Mouse (Mus musculus) kidney, embryonic 16.5 days (tissue): ENCODE results near the gene E2f4. TPM values are rescaled to one million over a fixed set of nuclear protein-coding genes. Genes with fewer than 3 reads are reported as not detected.

Source experiments
- ATAC-seq: fragments of 200-750 bp; cut with Nextera tagmentation; 2 replicates; pipeline ENCODE4 v1.8.0; 2017; ENCODE audit warnings: moderate TSS enrichment; ENCODE audit not compliant: low FRiP score, low TSS enrichment
- H3K27ac ChIP-seq: fragments of 300-500 bp; sonication (generic); 2 replicates; pipeline ENCODE4 v1.5.1; 2014; ENCODE audit warnings: low read length
- H3K27me3 ChIP-seq: fragments of 300-500 bp; sonication (generic); 2 replicates; pipeline ENCODE4 v1.6.1; 2014; ENCODE audit warnings: low read length, control low read depth, mixed read lengths; ENCODE audit not compliant: insufficient read depth
- H3K36me3 ChIP-seq: fragments of 300-500 bp; sonication (generic); 2 replicates; pipeline ENCODE4 v1.6.1; 2014; ENCODE audit warnings: low read length, control low read depth, mixed read lengths; ENCODE audit not compliant: insufficient read depth
- H3K4me1 ChIP-seq: fragments of 300-500 bp; sonication (generic); 2 replicates; pipeline ENCODE4 v1.6.1; 2014; ENCODE audit warnings: low read length, control low read depth, mixed read lengths; ENCODE audit not compliant: insufficient read depth
- H3K4me2 ChIP-seq: fragments of 300-500 bp; sonication (generic); replicated peaks from 2 replicates; pipeline ENCODE4 v1.6.1; 2014; ENCODE audit warnings: low read depth, low read length
- H3K4me3 ChIP-seq: fragments of 300-500 bp; sonication (generic); 2 replicates; pipeline ENCODE4 v1.5.1; 2014; ENCODE audit warnings: mild to moderate bottlenecking, low read length
- H3K9ac ChIP-seq: fragments of 300-500 bp; sonication (generic); replicated peaks from 2 replicates; pipeline ENCODE4 v1.6.1; 2014; ENCODE audit warnings: low read length
- H3K9me3 ChIP-seq: fragments of 300-500 bp; sonication (generic); 2 replicates; pipeline ENCODE4 v1.6.1; 2016; ENCODE audit warnings: low read length, control low read depth
- WGBS: fragments of 180-500 bp; shearing (Covaris S2); extraction: QIAGEN DNeasy Blood & Tissue Kit; methylation state at CpG from one replicate; pipeline ENCODE4 v1.1.7; 2014; 5-methylcytosine and 5-hydroxymethylcytosine counted together
- polyA plus RNA-seq: library from polyadenylated mRNA; unstranded; fragments of >200 nt; fragmentation: Nextera tagmentation; extraction: Ambion mirVana; gene quantifications from 2 replicates; pipeline ENCODE4 v1.2.1, GENCODE M21; 2015

The E2f4 gene
- polyA plus RNA-seq, 1 experiment from 2014 or later, result 90.1 TPM

DNA sequence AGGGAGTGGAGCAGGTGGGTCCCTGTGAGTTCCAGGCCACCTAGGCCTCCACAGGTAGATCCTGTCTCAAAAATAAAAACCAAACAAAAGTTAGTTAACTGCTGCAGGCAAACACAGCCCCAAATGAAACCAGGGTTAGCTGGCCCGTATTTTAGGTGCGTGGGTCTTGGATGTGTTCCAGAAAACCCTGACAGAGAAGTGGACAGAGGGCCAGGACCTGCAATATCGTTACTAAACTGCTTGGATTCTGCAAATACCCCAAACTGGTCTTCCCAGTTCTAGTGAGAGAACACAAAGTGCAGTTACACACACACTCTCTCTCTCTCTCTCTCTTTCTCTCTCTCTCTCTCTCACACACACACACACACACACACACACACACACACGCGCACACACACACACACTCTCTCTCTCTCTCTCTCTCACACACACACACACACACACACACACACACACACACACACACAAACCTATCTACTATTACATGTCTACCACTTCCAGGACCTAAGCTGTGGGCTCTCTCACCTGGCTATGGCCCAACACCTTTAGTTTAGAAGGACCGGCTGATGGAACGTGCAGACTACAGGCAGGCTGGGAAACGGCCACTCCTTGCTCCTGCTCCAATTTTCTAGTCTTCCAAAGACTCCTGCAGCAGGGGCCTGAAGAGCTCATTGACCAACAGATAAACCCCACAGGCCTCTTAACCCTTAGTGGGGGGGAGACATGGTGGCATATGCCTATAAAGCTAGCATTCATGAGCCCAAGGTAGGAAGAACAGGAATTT lies 46.5 kb downstream of the E2f4 start:
- H3K9ac ChIP-seq, result no peak overlapping the region
- 53% methylated on average over 6 of the region's 8 CpGs for WGBS
- H3K36me3 ChIP-seq, result no peaks in the 10 kb centered on the region
- no peak overlapping the region for H3K4me2 ChIP-seq
- no peaks in the 10 kb centered on the region for H3K9me3 ChIP-seq
- H3K4me1 ChIP-seq, result peaks cover 46% of the 10 kb centered on the region
- no peaks in the 10 kb centered on the region for H3K27me3 ChIP-seq
- no peak for ATAC-seq
- H3K27ac ChIP-seq, result no peak overlapping the region; the same call in 1 of the 2 replicates
- H3K4me3 ChIP-seq, result no peak overlapping the region

DNA sequence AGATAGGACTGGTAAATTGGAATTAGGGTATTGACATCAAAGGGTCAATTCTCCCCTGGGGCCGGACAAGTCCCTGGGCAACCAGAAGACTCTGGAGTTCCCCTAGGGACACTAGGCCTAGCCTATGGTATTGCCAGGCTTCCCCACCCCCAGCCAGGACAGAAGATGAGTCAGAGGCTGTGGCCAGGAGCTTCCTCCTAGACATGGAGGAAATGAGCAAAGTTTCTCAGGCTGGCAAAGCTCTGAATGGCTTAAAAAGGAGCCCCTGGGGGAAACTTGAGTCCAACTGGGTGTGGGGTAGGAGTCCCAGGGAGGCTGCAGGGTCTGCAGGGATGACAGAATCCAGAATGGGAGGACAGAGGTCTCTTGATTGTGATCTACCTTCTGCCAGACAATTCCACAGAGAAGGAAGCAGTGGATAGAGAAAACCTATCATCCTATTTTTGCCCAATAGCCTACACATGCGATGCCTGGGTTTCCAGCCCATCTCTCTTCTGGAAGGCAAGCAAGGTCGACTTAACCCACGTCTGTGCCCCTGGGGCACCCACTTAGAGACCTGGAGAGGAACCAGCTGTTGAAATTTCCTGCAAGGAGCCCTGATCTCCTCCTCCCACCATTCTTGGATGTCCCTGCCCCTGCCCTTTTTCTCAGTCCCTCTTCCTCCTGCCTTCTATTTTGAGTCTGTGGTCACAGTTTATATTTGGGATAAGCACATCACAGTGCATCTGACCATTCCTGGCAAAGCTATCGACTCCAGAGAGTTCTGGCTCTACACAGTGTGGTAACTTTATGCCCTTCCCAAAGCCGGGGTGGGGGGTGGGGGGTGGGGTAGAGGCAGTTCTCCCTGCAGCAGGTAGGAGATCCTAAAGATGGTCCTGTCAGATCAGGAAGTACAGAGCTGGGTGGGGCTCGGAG lies 47.9 kb downstream of the E2f4 start:
- no peak overlapping the region for H3K9ac ChIP-seq
- peak overlapping the region; percentile 98 for H3K4me2 ChIP-seq
- no peaks in the 10 kb centered on the region for H3K9me3 ChIP-seq
- ATAC-seq, result no peak
- H3K4me3 ChIP-seq, result no peak overlapping the region
- WGBS, result 34% methylated on average over 7 of the region's 7 CpGs
- H3K36me3 ChIP-seq, result no peaks in the 10 kb centered on the region
- peaks cover 48% of the 10 kb centered on the region for H3K4me1 ChIP-seq
- no peak overlapping the region; the same call in 1 of the 2 replicates for H3K27ac ChIP-seq
- peaks cover 2% of the 10 kb centered on the region; the same call in 1 of the 2 replicates for H3K27me3 ChIP-seq

GRCm38 (mm10) chr8:105346611-105347427 lies 49.4 kb downstream of the E2f4 start:
- Histone ChIP-seq H3K36me3 (no peaks in the 10 kb centered on the region), H3K9ac (peak overlapping the region; percentile 83), H3K4me3 (peak overlapping the region; percentile 76), H3K27ac (peak overlapping the region; percentile 92), H3K4me1 (peaks cover 36% of the 10 kb centered on the region), H3K9me3 (no peaks in the 10 kb centered on the region), H3K4me2 (peak overlapping the region; percentile 98), H3K27me3 (peaks cover 11% of the 10 kb centered on the region)
- ATAC-seq, result peak; percentile 57
- WGBS, result under 1% methylated on average over 34 of the region's 34 CpGs

- ATAC-seq, result peak; percentile 90
- WGBS, result under 1% methylated on average over 52 of the region's 53 CpGs
- Histone ChIP-seq H3K4me3 (peak within 1 kb of the TSS; percentile 76), H3K4me1 (peaks cover 36% of the 10 kb centered on the region), H3K4me2 (peak within 1 kb of the TSS; percentile 98), H3K9ac (peak within 1 kb of the TSS; percentile 83), H3K27ac (peak within 1 kb of the TSS; percentile 92), H3K27me3 (peaks cover 11% of the 10 kb centered on the region), H3K9me3 (no peaks in the 10 kb centered on the region), H3K36me3 (no peaks in the 10 kb centered on the region)
These were observed 50.2 kb downstream of the E2f4 start, which contains the start of gene Fhod1 for GRCm38 (mm10) chr8:105347428-105348221. Gene Fhod1 (minus strand): TSS chr8:105347953.

DNA sequence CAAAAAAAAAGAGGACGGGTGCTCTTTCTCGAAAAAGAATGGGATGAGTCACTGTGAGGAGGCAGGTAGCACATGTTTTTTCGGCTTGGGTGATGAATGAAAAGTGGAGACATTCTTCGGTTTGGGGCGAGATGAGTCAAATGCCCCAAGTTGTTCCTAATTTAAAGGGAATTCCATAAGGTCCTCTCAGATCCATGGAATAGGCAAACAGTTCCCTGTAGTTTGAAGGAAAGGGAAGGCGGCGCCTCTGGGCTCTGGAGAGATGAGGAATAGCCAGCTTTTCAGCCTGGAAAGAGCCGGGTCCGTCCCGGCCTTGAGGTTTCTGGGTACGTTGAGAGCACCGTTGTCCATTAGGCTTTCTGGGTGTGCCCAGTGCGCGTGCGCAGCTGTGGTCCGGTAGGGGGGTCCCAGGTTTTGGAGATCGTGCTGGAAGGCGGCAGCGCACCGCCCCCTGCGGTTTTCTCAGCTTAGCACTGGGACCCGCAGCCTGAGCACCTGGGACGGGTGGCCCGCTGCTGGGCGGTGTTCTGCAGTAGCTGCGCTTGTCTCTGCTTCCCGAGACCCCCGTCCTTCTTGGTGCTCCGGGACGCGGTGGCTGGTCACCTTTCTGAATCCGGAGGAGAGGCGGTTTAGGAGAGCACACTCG lies 51.1 kb downstream of the E2f4 start, which contains the start of gene Slc9a5:
TSS of gene Slc9a5 (plus strand) at position 394 of the 646 bp plus-strand sequence.
- peak within 1 kb of the TSS; percentile 83 for H3K9ac ChIP-seq
- H3K36me3 ChIP-seq, result no peaks in the 10 kb centered on the region
- H3K27me3 ChIP-seq, result peaks cover 11% of the 10 kb centered on the region
- H3K27ac ChIP-seq, result peak within 1 kb of the TSS; percentile 92
- peaks cover 36% of the 10 kb centered on the region for H3K4me1 ChIP-seq
- ATAC-seq, result no peak
- H3K9me3 ChIP-seq, result no peaks in the 10 kb centered on the region
- H3K4me3 ChIP-seq, result peak within 1 kb of the TSS; percentile 76
- H3K4me2 ChIP-seq, result peak within 1 kb of the TSS; percentile 98
- under 1% methylated on average over 34 of the region's 34 CpGs for WGBS

DNA sequence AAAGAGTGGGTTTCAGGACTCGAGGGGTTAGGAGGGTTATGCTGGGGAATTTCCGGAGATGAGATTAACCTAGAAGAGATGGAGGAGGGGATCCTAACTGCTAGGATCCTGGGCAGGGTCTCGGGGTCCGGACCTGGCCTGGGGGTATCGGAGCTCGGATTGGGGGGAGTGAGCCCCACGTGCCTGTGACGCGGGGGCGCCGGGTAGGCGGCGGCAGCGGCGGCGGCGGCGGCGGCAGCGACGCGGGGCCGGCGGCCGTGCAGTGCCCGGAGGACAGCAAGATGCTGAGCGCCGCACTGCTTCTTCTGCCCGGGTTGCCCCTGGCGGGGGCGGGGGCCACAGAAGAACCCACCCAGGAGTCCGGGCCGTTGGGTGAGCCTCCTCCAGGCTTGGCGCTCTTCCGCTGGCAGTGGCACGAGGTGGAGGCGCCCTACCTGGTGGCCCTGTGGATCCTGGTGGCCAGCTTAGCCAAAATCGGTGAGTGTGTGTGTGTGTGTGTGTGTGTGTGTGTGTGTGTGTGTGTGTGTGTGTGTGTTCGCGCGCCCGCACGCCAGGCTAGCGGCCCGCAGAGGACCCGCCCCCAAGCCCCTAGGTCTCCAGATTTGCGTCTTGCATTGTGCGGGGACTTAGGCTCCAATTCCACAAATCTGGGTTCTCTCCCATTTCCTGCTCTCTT lies 51.8 kb downstream of the E2f4 start:
- peaks cover 11% of the 10 kb centered on the region for H3K27me3 ChIP-seq
- H3K4me2 ChIP-seq, result peak overlapping the region; percentile 98
- WGBS, result 1% methylated on average over 45 of the region's 48 CpGs
- no peaks in the 10 kb centered on the region for H3K36me3 ChIP-seq
- H3K4me3 ChIP-seq, result peak overlapping the region; percentile 76
- peak overlapping the region; percentile 73 for H3K9ac ChIP-seq
- H3K4me1 ChIP-seq, result peaks cover 35% of the 10 kb centered on the region
- no peak for ATAC-seq
- no peak overlapping the region for H3K27ac ChIP-seq
- no peaks in the 10 kb centered on the region for H3K9me3 ChIP-seq

GRCm38 (mm10) chr8:105350186-105350585 lies 52.7 kb downstream of the E2f4 start:
- WGBS, result 46% methylated on average over 7 of the region's 7 CpGs
- no peak overlapping the region for H3K27ac ChIP-seq
- no peak overlapping the region for H3K9ac ChIP-seq
- no peaks in the 10 kb centered on the region for H3K9me3 ChIP-seq
- H3K4me2 ChIP-seq, result peak overlapping the region; percentile 98
- H3K27me3 ChIP-seq, result peaks cover 11% of the 10 kb centered on the region
- H3K4me3 ChIP-seq, result peak overlapping the region; percentile 76; the same call in 1 of the 2 replicates
- H3K4me1 ChIP-seq, result peaks cover 27% of the 10 kb centered on the region
- H3K36me3 ChIP-seq, result no peaks in the 10 kb centered on the region
- no peak for ATAC-seq

DNA sequence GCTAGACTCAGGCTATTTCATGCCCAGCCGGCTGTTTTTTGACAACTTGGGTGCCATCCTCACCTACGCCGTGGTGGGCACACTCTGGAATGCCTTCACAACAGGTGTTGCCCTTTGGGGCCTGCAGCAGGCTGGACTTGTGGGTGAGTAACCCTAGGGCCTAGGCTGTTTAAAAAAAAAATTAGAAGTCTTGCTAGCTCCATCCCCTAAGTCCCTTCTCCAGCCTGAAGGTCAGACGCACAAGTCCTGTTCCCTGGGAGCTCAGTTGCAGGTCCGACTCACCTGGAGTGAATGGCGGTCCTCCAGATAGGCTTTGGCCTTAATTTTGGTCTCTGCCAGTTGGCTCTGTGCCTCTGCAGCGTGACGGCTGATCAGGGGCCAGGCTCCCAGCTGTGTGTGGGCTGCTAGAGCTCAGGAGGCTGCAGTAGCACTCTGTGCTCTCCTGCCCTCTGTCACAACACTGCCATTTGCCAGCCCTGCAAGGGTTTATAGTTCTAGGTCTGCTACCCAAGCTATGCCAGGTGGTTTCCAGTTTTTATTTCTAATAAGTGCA lies 56.2 kb downstream of the E2f4 start:
- no peak overlapping the region for H3K4me3 ChIP-seq
- no peaks in the 10 kb centered on the region for H3K36me3 ChIP-seq
- no peaks in the 10 kb centered on the region for H3K9me3 ChIP-seq
- peaks cover 11% of the 10 kb centered on the region for H3K27me3 ChIP-seq
- H3K4me1 ChIP-seq, result peaks cover 12% of the 10 kb centered on the region; the same call in 1 of the 2 replicates
- ATAC-seq, result no peak
- 73% methylated on average over 8 of the region's 8 CpGs for WGBS
- H3K9ac ChIP-seq, result no peak overlapping the region
- no peak overlapping the region for H3K27ac ChIP-seq
- no peak overlapping the region for H3K4me2 ChIP-seq
